Mouse (Mus musculus): ENCODE data around the gene Tmem201. TPM values are rescaled to one million over a fixed set of nuclear protein-coding genes. Genes with fewer than 3 reads are reported as not detected.

The Tmem201 gene
- total and polyA plus RNA-seq, 3 experiments: 6.4 to 29.2 (median 16.2) TPM

GRCm38 (mm10) chr4:149701426-149702209 is 36.2 kb downstream of the Tmem201 start:
- TF ChIP-seq ETS1 (conservative IDR thresholded peaks at IDR 0.05; ENCODE audit: low read depth, low read length) (0 out of 2 replicates have a peak, but pooled peaks have one; percentile 24), MEF2A (IDR thresholded peaks at IDR 0.05; ENCODE audit: borderline replicate concordance, low read depth, low read length) (no peak), TBP (conservative IDR thresholded peaks at IDR 0.05; ENCODE audit: low read depth, low read length) (peak; percentile 96), USF1 (IDR thresholded peaks at IDR 0.05; ENCODE audit: low read depth, low read length) (no peak), POLR2AphosphoS2 (IDR thresholded peaks at IDR 0.05; ENCODE audit: low read depth, low read length) (peak; percentile 81; the same call in 1 of the 2 replicates), CTCF (conservative IDR thresholded peaks at IDR 0.05 in 1 of 2, IDR thresholded peaks at IDR 0.05 in 1 of 2; ENCODE audit: low read depth in 2 of 2, low read length in 2 of 2) (no peak), MAX (IDR thresholded peaks at IDR 0.05; ENCODE audit: low read length) (peak; percentile 74), MYC (IDR thresholded peaks at IDR 0.05; ENCODE audit: low read depth, low read length) (no peak), RCOR1 (conservative IDR thresholded peaks at IDR 0.05; ENCODE audit: low read depth, low read length) (no peak), ZKSCAN1 (IDR thresholded peaks at IDR 0.05; ENCODE audit: borderline replicate concordance, low read depth, low read length) (no peak), UBTF (IDR thresholded peaks at IDR 0.05; ENCODE audit: low read depth, low read length) (no peak), SIN3A (IDR thresholded peaks at IDR 0.05; ENCODE audit: low read length) (0 out of 2 replicates have a peak, but pooled peaks have one; percentile 4), POLR2A (IDR thresholded peaks at IDR 0.05; ENCODE audit: low read depth, low read length) (peak; percentile 96), CHD2 (IDR thresholded peaks at IDR 0.05; ENCODE audit: low read length) (no peak), ELF1 (IDR thresholded peaks at IDR 0.05; ENCODE audit: low read depth, low read length) (no peak), MAZ (IDR thresholded peaks at IDR 0.05; ENCODE audit: low read depth, low read length) (no peak), PAX5 (IDR thresholded peaks at IDR 0.05; ENCODE audit: low read length) (no peak), CHD1 (IDR thresholded peaks at IDR 0.05; ENCODE audit: low read depth, low read length) (peak; percentile 15; the same call in 1 of the 2 replicates), MXI1 (IDR thresholded peaks at IDR 0.05; ENCODE audit: low read depth, low read length) (peak; percentile 28; the same call in 1 of the 2 replicates), EP300 (IDR thresholded peaks at IDR 0.05; ENCODE audit: low read length) (0 out of 2 replicates have a peak, but pooled peaks have one; percentile 36), GABPA (IDR thresholded peaks at IDR 0.05; ENCODE audit: insufficient replicate concordance, low read depth, low read length) (no peak), NELFE (IDR thresholded peaks at IDR 0.05; ENCODE audit: low read depth, low read length) (peak; percentile 98), ZMIZ1 (IDR thresholded peaks at IDR 0.05; ENCODE audit: low read depth, low read length) (peak; percentile 89), JUN (IDR thresholded peaks at IDR 0.05; ENCODE audit: insufficient read depth, low read depth, low read length) (no peak), HCFC1 (IDR thresholded peaks at IDR 0.05; ENCODE audit: low read depth, low read length) (no peak; the same call in 1 of the 2 replicates), USF2 (conservative IDR thresholded peaks at IDR 0.05; ENCODE audit: low read depth, low read length) (no peak), E2F4 (IDR thresholded peaks at IDR 0.05; ENCODE audit: insufficient replicate concordance, low read depth, low read length) (no peak), TCF12 (IDR thresholded peaks at IDR 0.05; ENCODE audit: low read depth, low read length) (peak; percentile 83), NRF1 (IDR thresholded peaks at IDR 0.05; ENCODE audit: low read depth, low read length) (no peak), BHLHE40 (IDR thresholded peaks at IDR 0.05; ENCODE audit: low read depth, low read length) (peak; percentile 54; the same call in 1 of the 2 replicates)
- H3K4me3 ChIP-seq (replicated peaks in 1 of 3; ENCODE audit: low read depth in 2 of 3, low read length in 2 of 3, poor library complexity in 1 of 3): peak overlapping the region; percentile 63 to 92 (median 82)
- DNase-seq (ENCODE audit: extremely low read depth): peak; percentile 97
- in situ Hi-C loops (cut with MboI; ENCODE audit: low pct_ligation_motif_present, low pct_unique_long_range_greater_than_20kb, low sequenced_read_pairs): loop anchor here (25.0 kb wide), 1 partner anchor 539 kb away; the partner anchor contains the start of gene Pgd
- peak overlapping the region; percentile 92 for H3K4me2 ChIP-seq (ENCODE audit: insufficient read depth, low read depth, poor library complexity, severe bottlenecking)
- H3K36me3 ChIP-seq (replicated peaks in 1 of 2; ENCODE audit: control insufficient read depth in 1 of 2, insufficient read depth in 1 of 2, low read length in 1 of 2): peaks cover 0 to 10% of the 10 kb centered on the region in 2 experiments
- H3K79me2 ChIP-seq (replicated peaks; ENCODE audit: control insufficient read depth, extremely low read depth, insufficient read depth, poor library complexity, severe bottlenecking): peaks cover 44% of the 10 kb centered on the region
- no peaks in the 10 kb centered on the region for H3K27me3 ChIP-seq (replicated peaks)
- H3K9me3 ChIP-seq (replicated peaks; ENCODE audit: low read length): no peaks in the 10 kb centered on the region
- H3K27ac ChIP-seq (ENCODE audit: insufficient read depth, low read depth): peak overlapping the region; percentile 98
- H3K9ac ChIP-seq (ENCODE audit: insufficient read depth, low read depth): peak overlapping the region; percentile 95
- dilution Hi-C loops (cut with MboI; ENCODE audit: extremely low pct_ligation_motif_present, extremely low pct_unique_long_range_greater_than_20kb, low sequenced_read_pairs): no loop called here
- H3K4me1 ChIP-seq (ENCODE audit: control insufficient read depth in 1 of 2, insufficient read depth in 2 of 2): peaks cover 5 to 36% of the 10 kb centered on the region in 2 experiments; a peak in 3 of 4 replicates
